Mouse (Mus musculus): ENCODE measurements around the gene Kdm5a.

- TF ChIP-seq CTCF (IDR thresholded peaks at IDR 0.05; ENCODE audit: insufficient read depth, low read depth, low read length) (no peak), POLR2A (IDR thresholded peaks at IDR 0.05; ENCODE audit: insufficient read depth, low read depth, low read length) (no peak)
Measured at GRCm38 (mm10) chr6:120390054-120390453, 26.1 kb downstream of the Kdm5a start.

Measured in olfactory bulb, adult 2 months (tissue).